Mouse (Mus musculus) neural tube, embryonic 11.5 days (tissue): ENCODE data around the gene Zer1. TPM values are rescaled to one million over a fixed set of nuclear protein-coding genes. Genes with fewer than 3 reads are reported as not detected.
"Not testable (repeated sequence)": the region's sequence is repeated elsewhere in the genome, so short reads cannot be mapped to it uniquely, and the experiment has no call there.

Experiments
- ATAC-seq: fragments of 200-750 bp; cut with Nextera tagmentation; 2 replicates; pipeline ENCODE4 v1.8.0; 2017; ENCODE audit warnings: moderate number of reproducible peaks, mild to moderate bottlenecking, moderate TSS enrichment, moderate library complexity; ENCODE audit not compliant: insufficient read depth, low FRiP score, low TSS enrichment
- DNase-seq: peaks from one replicate; pipeline ENCODE4 v3.0.0-alpha.2; 2015; ENCODE audit warnings: low spot score
- H3K27ac ChIP-seq: fragments of 300-500 bp; sonication (generic); 2 replicates; pipeline ENCODE4 v1.5.1; 2014; ENCODE audit warnings: low read depth, mild to moderate bottlenecking, low read length
- H3K27me3 ChIP-seq: fragments of 300-500 bp; sonication (generic); 2 replicates; pipeline ENCODE4 v1.6.1; 2014; ENCODE audit warnings: mild to moderate bottlenecking, low read length, mixed read lengths; ENCODE audit not compliant: control insufficient read depth, insufficient read depth
- H3K36me3 ChIP-seq: fragments of 300-500 bp; sonication (generic); 2 replicates; pipeline ENCODE4 v1.6.1; 2014; ENCODE audit warnings: mild to moderate bottlenecking, low read length, moderate library complexity, mixed read lengths; ENCODE audit not compliant: control insufficient read depth, insufficient read depth
- H3K4me1 ChIP-seq: fragments of 300-500 bp; sonication (generic); 2 replicates; pipeline ENCODE4 v1.6.1; 2014; ENCODE audit warnings: low read length, mixed read lengths; ENCODE audit not compliant: control insufficient read depth, insufficient read depth
- H3K4me2 ChIP-seq: fragments of 300-500 bp; sonication (generic); 2 replicates; pipeline ENCODE4 v1.6.1; 2014; ENCODE audit warnings: low read depth, mild to moderate bottlenecking, moderate library complexity
- H3K4me3 ChIP-seq: fragments of 300-500 bp; sonication (generic); 2 replicates; pipeline ENCODE4 v1.5.1; 2014; ENCODE audit warnings: low read depth, low read length
- H3K9ac ChIP-seq: fragments of 300-500 bp; sonication (generic); 2 replicates; pipeline ENCODE4 v1.6.1; 2014; ENCODE audit warnings: mild to moderate bottlenecking, low read length
- H3K9me3 ChIP-seq: fragments of 300-500 bp; sonication (generic); 2 replicates; pipeline ENCODE4 v1.6.1; 2016; ENCODE audit warnings: low read length; ENCODE audit not compliant: control insufficient read depth
- WGBS: fragments of 180-500 bp; shearing (Covaris S2); extraction: QIAGEN DNeasy Blood & Tissue Kit; methylation state at CpG from one replicate; pipeline ENCODE4 v1.1.7; 2014; 5-methylcytosine and 5-hydroxymethylcytosine counted together
- polyA plus RNA-seq: library from polyadenylated mRNA; unstranded; fragments of >200 nt; fragmentation: Nextera tagmentation; extraction: Ambion mirVana; gene quantifications from 2 replicates; pipeline ENCODE4 v1.2.1, GENCODE M21; 2014

Zer1 gene
- polyA plus RNA-seq, 1 experiment from 2014 or later = 5.4 TPM

DNA sequence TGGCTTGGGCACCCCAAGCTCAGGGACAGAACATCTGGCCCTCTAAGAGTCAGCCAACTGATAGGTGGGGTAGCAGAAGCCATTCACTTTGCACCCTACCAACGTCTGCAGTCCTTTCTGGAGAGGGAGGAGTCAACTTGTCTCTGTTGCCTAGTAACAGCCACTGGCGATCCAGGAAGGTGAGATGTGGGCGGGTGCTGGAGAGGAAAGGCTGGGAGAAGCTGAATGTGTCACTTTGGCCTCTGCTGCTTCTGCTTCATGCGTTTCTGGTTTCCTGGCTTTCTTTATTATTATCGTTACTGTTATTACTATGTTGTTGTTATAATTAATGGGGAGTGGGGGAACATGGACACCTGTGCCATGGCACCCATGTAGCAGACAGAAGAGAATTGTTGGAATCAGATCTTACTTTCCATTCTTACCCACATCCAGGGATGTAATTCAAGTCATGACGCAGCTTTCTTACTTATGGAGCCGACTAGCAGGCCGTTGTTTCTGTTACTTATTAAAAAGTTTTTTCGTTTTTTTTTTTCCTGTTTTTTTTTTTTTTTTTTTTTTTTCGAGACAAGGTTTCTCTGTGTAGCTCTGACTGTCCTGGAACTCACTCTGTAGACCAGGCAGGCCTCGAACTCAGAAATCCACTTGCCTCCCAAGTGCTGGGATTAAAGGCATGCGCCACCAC, 67.0 kb downstream of the Zer1 start, which contains the start of gene Set:
Set (plus strand) TSS at position 156 of the 682 bp plus-strand sequence.
- Histone ChIP-seq H3K4me3 (no peak within 1 kb of the TSS), H3K27me3 (no peaks in the 10 kb centered on the region), H3K27ac (no peak within 1 kb of the TSS), H3K4me2 (no peak within 1 kb of the TSS), H3K9me3 (no peaks in the 10 kb centered on the region), H3K9ac (no peak within 1 kb of the TSS), H3K36me3 (no peaks in the 10 kb centered on the region), H3K4me1 (no peaks in the 10 kb centered on the region)
- 47% methylated on average over 12 of the region's 12 CpGs for WGBS
- peak; percentile 41 for DNase-seq
- ATAC-seq = no peak

GRCm38 (mm10) chr2:30056736-30057135, 67.6 kb downstream of the Zer1 start:
- WGBS = 80% methylated on average over 3 of the region's 3 CpGs
- ATAC-seq = no peak

DNA sequence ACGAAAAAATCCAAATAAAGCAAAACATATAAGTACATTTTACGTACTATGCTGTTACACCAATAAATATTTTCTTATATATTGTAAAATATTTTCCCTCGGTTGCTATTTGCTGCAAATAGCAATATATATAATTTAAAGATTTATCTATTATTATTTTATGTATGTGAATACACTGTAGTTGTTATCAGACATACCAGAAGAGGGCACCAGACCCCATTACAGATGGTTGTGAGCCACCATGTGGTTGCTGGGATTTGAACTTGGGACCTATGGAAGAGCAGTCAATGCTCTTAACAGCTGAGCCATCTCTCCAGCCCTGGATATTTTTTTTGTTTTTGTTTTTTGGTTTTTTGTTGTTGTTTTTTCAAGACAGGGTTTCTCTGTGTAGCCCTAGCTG, 69.1 kb downstream of the Zer1 start:
- not testable (repeated sequence) for DNase-seq, ATAC-seq, H3K27me3 ChIP-seq, H3K4me3 ChIP-seq, H3K9ac ChIP-seq, H3K27ac ChIP-seq, H3K4me2 ChIP-seq, H3K9me3 ChIP-seq, H3K4me1 ChIP-seq, H3K36me3 ChIP-seq
- 92% methylated on average over 3 of the region's 3 CpGs for WGBS

More at GRCm38 (mm10) chr2:30056736-30057135, 67.6 kb downstream of the Zer1 start:
- Histone ChIP-seq H3K4me3 (no peak overlapping the region), H3K27me3 (no peaks in the 10 kb centered on the region), H3K36me3 (no peaks in the 10 kb centered on the region), H3K4me2 (no peak overlapping the region), H3K4me1 (no peaks in the 10 kb centered on the region), H3K9me3 (no peaks in the 10 kb centered on the region), H3K27ac (no peak overlapping the region), H3K9ac (no peak overlapping the region)
- DNase-seq = no peak

- Histone ChIP-seq H3K4me3 (no peak overlapping the region), H3K27me3 (no peaks in the 10 kb centered on the region), H3K4me1 (no peaks in the 10 kb centered on the region), H3K36me3 (no peaks in the 10 kb centered on the region), H3K27ac (no peak overlapping the region), H3K4me2 (no peak overlapping the region), H3K9ac (no peak overlapping the region), H3K9me3 (no peaks in the 10 kb centered on the region)
- ATAC-seq = no peak
- DNase-seq = no peak
- WGBS = 48% methylated on average over 6 of the region's 6 CpGs
Observed at GRCm38 (mm10) chr2:30051992-30052761, 72.2 kb downstream of the Zer1 start.

- Histone ChIP-seq H3K9ac (no peak overlapping the region), H3K27ac (no peak overlapping the region), H3K4me1 (no peaks in the 10 kb centered on the region), H3K36me3 (no peaks in the 10 kb centered on the region), H3K4me2 (no peak overlapping the region), H3K27me3 (no peaks in the 10 kb centered on the region), H3K9me3 (no peaks in the 10 kb centered on the region), H3K4me3 (no peak overlapping the region)
- 91% methylated on average over 3 of the region's 3 CpGs for WGBS
- DNase-seq = no peak
- no peak for ATAC-seq
Observed at GRCm38 (mm10) chr2:30049831-30050230, 74.6 kb downstream of the Zer1 start.

DNA sequence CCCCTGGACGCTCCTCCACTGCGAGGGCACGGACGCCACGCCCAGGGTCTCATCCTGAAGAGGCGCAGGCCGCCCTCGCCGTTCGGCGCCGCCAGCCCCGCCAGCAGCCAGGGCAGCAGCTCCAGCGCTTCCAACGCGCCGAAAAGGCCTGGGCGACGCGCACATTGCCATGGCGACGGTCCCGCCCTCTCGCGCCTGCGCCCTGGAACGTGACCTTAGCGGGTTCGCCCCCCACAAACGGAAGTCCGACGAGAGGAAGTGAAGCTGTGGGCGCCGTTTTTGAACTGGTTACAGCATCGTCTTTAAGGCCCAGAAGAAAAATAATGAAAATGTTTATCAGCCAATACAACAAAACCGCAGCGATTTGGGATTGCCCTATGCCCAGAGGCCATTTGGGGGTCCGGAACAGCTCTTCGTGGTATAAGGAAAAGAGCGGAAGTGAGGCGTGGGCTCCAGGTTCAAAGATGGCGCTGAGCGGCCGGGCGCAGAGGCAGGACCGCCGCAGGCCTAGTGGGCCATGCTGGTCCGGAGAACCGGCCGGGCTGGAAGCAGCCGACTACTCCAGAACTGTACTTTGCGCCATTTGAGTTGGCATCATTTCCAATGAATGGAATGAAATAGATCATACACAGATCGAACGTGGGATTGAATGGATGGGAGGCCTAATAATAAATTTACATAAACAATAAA, 75.5 kb downstream of the Zer1 start, which contains the start of gene Wdr34:
Wdr34 (minus strand) TSS at position 183 of the 690 bp plus-strand sequence.
- WGBS = 1% methylated on average over 54 of the region's 54 CpGs
- Histone ChIP-seq H3K27ac (peak within 1 kb of the TSS; percentile 72), H3K4me2 (peak within 1 kb of the TSS; percentile 53), H3K4me3 (peak within 1 kb of the TSS; percentile 44), H3K9ac (peak within 1 kb of the TSS; percentile 52), H3K4me1 (no peaks in the 10 kb centered on the region), H3K36me3 (no peaks in the 10 kb centered on the region), H3K27me3 (no peaks in the 10 kb centered on the region), H3K9me3 (no peaks in the 10 kb centered on the region)
- DNase-seq (peak; percentile 98), ATAC-seq (peak; percentile 86)

- peak overlapping the region; percentile 53 for H3K4me2 ChIP-seq
- 65% methylated on average over 11 of the region's 11 CpGs for WGBS
- DNase-seq = no peak
- no peak for ATAC-seq
- peak overlapping the region; percentile 52 for H3K9ac ChIP-seq
- H3K9me3 ChIP-seq = no peaks in the 10 kb centered on the region
- no peaks in the 10 kb centered on the region for H3K36me3 ChIP-seq
- H3K27ac ChIP-seq = peak overlapping the region; percentile 72
- peak overlapping the region; percentile 44 for H3K4me3 ChIP-seq
- no peaks in the 10 kb centered on the region for H3K4me1 ChIP-seq
- no peaks in the 10 kb centered on the region for H3K27me3 ChIP-seq
Observed at GRCm38 (mm10) chr2:30048101-30048501, 76.3 kb downstream of the Zer1 start.
